Mouse (Mus musculus) neural tube, embryonic 10.5 days (tissue): Measurements from ENCODE around the gene Pbp2.

ENCODE experiments used
- DNase-seq: peaks from one replicate; pipeline ENCODE4 v3.0.0-alpha.2; 2017; ENCODE audit warnings: low spot score; ENCODE audit errors: extremely low spot score

Pbp2 gene

DNA sequence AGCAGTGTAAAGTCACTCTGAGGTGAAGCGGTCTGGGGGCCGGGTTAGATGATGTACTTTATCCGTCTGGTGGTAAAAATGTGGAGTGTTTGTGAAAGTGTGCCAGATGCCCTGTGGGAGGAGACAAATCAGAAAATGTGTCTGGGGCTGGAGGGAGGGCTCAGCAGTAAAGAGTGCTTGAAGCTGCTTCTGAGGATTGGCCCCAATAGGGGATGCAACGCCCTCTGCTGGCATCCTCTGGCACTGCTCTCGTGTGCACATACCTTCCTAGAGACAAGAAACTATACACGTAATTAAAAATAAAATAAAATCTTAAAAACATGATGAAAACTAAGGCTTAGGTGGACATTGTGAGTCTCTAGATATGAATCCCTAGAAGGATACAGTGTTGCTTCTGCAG, 49.8 kb downstream of the Pbp2 start:
- no peak for DNase-seq
